Mouse (Mus musculus) hindbrain, embryonic 12.5 days (tissue): ENCODE measurements around the gene Zfp3. TPM values are rescaled to one million over a fixed set of nuclear protein-coding genes. Genes with fewer than 3 reads are reported as not detected.
"Not testable (repeated sequence)": the region's sequence is repeated elsewhere in the genome, so short reads cannot be mapped to it uniquely, and the experiment has no call there.

Experiments
- ATAC-seq: fragments of 200-750 bp; cut with Nextera tagmentation; 2 replicates; pipeline ENCODE4 v1.8.0; 2017; ENCODE audit warnings: moderate TSS enrichment; ENCODE audit not compliant: low FRiP score
- H3K27ac ChIP-seq: fragments of 300-500 bp; sonication (generic); 2 replicates; pipeline ENCODE4 v1.5.1; 2016; ENCODE audit warnings: mild to moderate bottlenecking
- H3K27me3 ChIP-seq: fragments of 300-500 bp; sonication (generic); 2 replicates; pipeline ENCODE4 v1.6.1; 2016; ENCODE audit warnings: mild to moderate bottlenecking
- H3K36me3 ChIP-seq: fragments of 300-500 bp; sonication (generic); 2 replicates; pipeline ENCODE4 v1.6.1; 2016; ENCODE audit warnings: mild to moderate bottlenecking
- H3K4me1 ChIP-seq: fragments of 300-500 bp; sonication (generic); 2 replicates; pipeline ENCODE4 v1.6.1; 2016
- H3K4me2 ChIP-seq: fragments of 300-500 bp; sonication (generic); replicated peaks from 2 replicates; pipeline ENCODE4 v1.6.1; 2016; ENCODE audit warnings: mild to moderate bottlenecking
- H3K4me3 ChIP-seq: fragments of 300-500 bp; sonication (generic); 2 replicates; pipeline ENCODE4 v1.5.1; 2016; ENCODE audit warnings: mild to moderate bottlenecking
- H3K9ac ChIP-seq: fragments of 300-500 bp; sonication (generic); 2 replicates; pipeline ENCODE4 v1.6.1; 2016; ENCODE audit warnings: mild to moderate bottlenecking, moderate library complexity
- H3K9me3 ChIP-seq: fragments of 300-500 bp; sonication (generic); replicated peaks from 2 replicates; pipeline ENCODE4 v1.6.1; 2016; ENCODE audit warnings: mild to moderate bottlenecking
- WGBS: fragments of 180-500 bp; shearing (Covaris S2); methylation state at CpG from one replicate; pipeline ENCODE4 v1.1.7; 2016; 5-methylcytosine and 5-hydroxymethylcytosine counted together
- polyA plus RNA-seq: library from polyadenylated mRNA; unstranded; fragments of >200 nt; fragmentation: Nextera tagmentation; extraction: Ambion mirVana; gene quantifications from 2 replicates; pipeline ENCODE4 v1.2.1, GENCODE M21; 2016

Zfp3 gene
- polyA plus RNA-seq, 1 experiment from 2014 or later, result 11.1 TPM

- Histone ChIP-seq H3K27ac (peak overlapping the region; percentile 80), H3K9ac (peak overlapping the region; percentile 82), H3K4me2 (peak overlapping the region; percentile 75), H3K9me3 (no peaks in the 10 kb centered on the region), H3K27me3 (no peaks in the 10 kb centered on the region), H3K4me1 (peaks cover 4% of the 10 kb centered on the region; the same call in 1 of the 2 replicates), H3K4me3 (peak overlapping the region; percentile 85), H3K36me3 (0 out of 2 replicates have a peak, but pooled peaks cover 4% of the 10 kb centered on the region)
- 37% methylated on average over 3 of the region's 3 CpGs for WGBS
- no peak for ATAC-seq
Measured at GRCm38 (mm10) chr11:70763582-70763935, 450 bp upstream of the Zfp3 start.

GRCm38 (mm10) chr11:70765776-70766445 is 1.9 kb downstream of the Zfp3 start:
- ATAC-seq, result no peak
- no peaks in the 10 kb centered on the region for H3K27me3 ChIP-seq
- peaks cover 7% of the 10 kb centered on the region for H3K36me3 ChIP-seq
- no peak overlapping the region for H3K9ac ChIP-seq
- H3K9me3 ChIP-seq, result no peaks in the 10 kb centered on the region
- WGBS, result 86% methylated on average over 16 of the region's 16 CpGs
- H3K4me2 ChIP-seq, result no peak overlapping the region
- H3K4me3 ChIP-seq, result no peak overlapping the region
- H3K4me1 ChIP-seq, result peaks cover 4% of the 10 kb centered on the region; the same call in 1 of the 2 replicates
- no peak overlapping the region for H3K27ac ChIP-seq

GRCm38 (mm10) chr11:70770804-70771203 is 6.8 kb downstream of the Zfp3 start:
- Histone ChIP-seq H3K27ac (no peak overlapping the region), H3K4me1 (no peaks in the 10 kb centered on the region), H3K4me2 (no peak overlapping the region), H3K36me3 (peaks cover 40% of the 10 kb centered on the region), H3K27me3 (no peaks in the 10 kb centered on the region), H3K9ac (no peak overlapping the region), H3K9me3 (no peaks in the 10 kb centered on the region), H3K4me3 (no peak overlapping the region)
- WGBS, result 83% methylated on average over 3 of the region's 3 CpGs
- ATAC-seq, result no peak

- H3K9me3 ChIP-seq, result no peaks in the 10 kb centered on the region
- H3K4me3 ChIP-seq, result no peak overlapping the region
- 0 out of 2 replicates have a peak overlapping the region, but pooled peaks have one; percentile 18 for H3K9ac ChIP-seq
- H3K27ac ChIP-seq, result no peak overlapping the region
- WGBS, result 26% methylated on average over 17 of the region's 17 CpGs
- no peaks in the 10 kb centered on the region for H3K27me3 ChIP-seq
- peak; percentile 67; the same call in 1 of the 2 replicates for ATAC-seq
- no peaks in the 10 kb centered on the region for H3K4me1 ChIP-seq
- H3K4me2 ChIP-seq, result no peak overlapping the region
- H3K36me3 ChIP-seq, result peaks cover 23% of the 10 kb centered on the region
Measured at GRCm38 (mm10) chr11:70776830-70777571, 13.0 kb downstream of the Zfp3 start.

- ATAC-seq, result no peak
- Histone ChIP-seq H3K36me3 (peaks cover 16% of the 10 kb centered on the region), H3K4me3 (no peak overlapping the region), H3K27ac (no peak overlapping the region), H3K4me1 (no peaks in the 10 kb centered on the region), H3K9me3 (no peaks in the 10 kb centered on the region), H3K27me3 (no peaks in the 10 kb centered on the region), H3K9ac (no peak overlapping the region), H3K4me2 (no peak overlapping the region)
- WGBS, result 71% methylated on average over 6 of the region's 6 CpGs
Measured at GRCm38 (mm10) chr11:70777634-70778033, 13.6 kb downstream of the Zfp3 start.

- H3K36me3 ChIP-seq, result peaks cover 14% of the 10 kb centered on the region; the same call in 1 of the 2 replicates
- 27% methylated on average over 6 of the region's 6 CpGs for WGBS
- not testable (repeated sequence) for ATAC-seq
Measured at GRCm38 (mm10) chr11:70778058-70778457, 14.0 kb downstream of the Zfp3 start.

GRCm38 (mm10) chr11:70785908-70786307 is 21.9 kb downstream of the Zfp3 start:
- H3K9me3 ChIP-seq, result no peaks in the 10 kb centered on the region
- H3K9ac ChIP-seq, result no peak overlapping the region
- H3K4me3 ChIP-seq, result no peak overlapping the region
- H3K4me1 ChIP-seq, result no peaks in the 10 kb centered on the region
- no peak overlapping the region for H3K27ac ChIP-seq
- ATAC-seq, result no peak
- H3K4me2 ChIP-seq, result no peak overlapping the region
- WGBS, result 66% methylated on average over 2 of the region's 2 CpGs
- H3K36me3 ChIP-seq, result no peaks in the 10 kb centered on the region
- no peaks in the 10 kb centered on the region for H3K27me3 ChIP-seq

More at GRCm38 (mm10) chr11:70778058-70778457, 14.0 kb downstream of the Zfp3 start:
- not testable (repeated sequence) for H3K27ac ChIP-seq, H3K27me3 ChIP-seq, H3K9ac ChIP-seq, H3K4me2 ChIP-seq, H3K4me3 ChIP-seq, H3K9me3 ChIP-seq, H3K4me1 ChIP-seq

- H3K4me2 ChIP-seq, result no peak overlapping the region
- H3K9ac ChIP-seq, result no peak overlapping the region
- 76% methylated on average over 11 of the region's 11 CpGs for WGBS
- no peaks in the 10 kb centered on the region for H3K9me3 ChIP-seq
- H3K4me1 ChIP-seq, result no peaks in the 10 kb centered on the region
- no peak overlapping the region for H3K4me3 ChIP-seq
- no peak overlapping the region for H3K27ac ChIP-seq
- H3K27me3 ChIP-seq, result no peaks in the 10 kb centered on the region
- no peaks in the 10 kb centered on the region for H3K36me3 ChIP-seq
- no peak for ATAC-seq
Measured at GRCm38 (mm10) chr11:70787052-70787451, 23.0 kb downstream of the Zfp3 start.

GRCm38 (mm10) chr11:70788972-70789655 is 25.1 kb downstream of the Zfp3 start:
- 91% methylated on average over 10 of the region's 10 CpGs for WGBS
- Histone ChIP-seq H3K4me1 (no peaks in the 10 kb centered on the region), H3K4me2 (no peak overlapping the region), H3K36me3 (no peaks in the 10 kb centered on the region), H3K27ac (no peak overlapping the region), H3K4me3 (no peak overlapping the region), H3K9me3 (no peaks in the 10 kb centered on the region), H3K9ac (no peak overlapping the region), H3K27me3 (no peaks in the 10 kb centered on the region)
- ATAC-seq, result no peak

GRCm38 (mm10) chr11:70790426-70790825 is 26.4 kb downstream of the Zfp3 start:
- no peak overlapping the region for H3K9ac ChIP-seq
- H3K4me2 ChIP-seq, result no peak overlapping the region
- H3K9me3 ChIP-seq, result no peaks in the 10 kb centered on the region
- H3K4me3 ChIP-seq, result no peak overlapping the region
- 81% methylated on average over 2 of the region's 2 CpGs for WGBS
- no peak overlapping the region for H3K27ac ChIP-seq
- no peaks in the 10 kb centered on the region for H3K36me3 ChIP-seq
- no peaks in the 10 kb centered on the region for H3K4me1 ChIP-seq
- no peaks in the 10 kb centered on the region for H3K27me3 ChIP-seq
- ATAC-seq, result no peak

GRCm38 (mm10) chr11:70790874-70791551 is 27.0 kb downstream of the Zfp3 start:
- Histone ChIP-seq H3K9me3 (no peaks in the 10 kb centered on the region), H3K4me2 (no peak overlapping the region), H3K27ac (no peak overlapping the region), H3K4me3 (no peak overlapping the region), H3K4me1 (no peaks in the 10 kb centered on the region), H3K36me3 (no peaks in the 10 kb centered on the region), H3K27me3 (no peaks in the 10 kb centered on the region), H3K9ac (no peak overlapping the region)
- no peak for ATAC-seq
- 79% methylated on average over 7 of the region's 7 CpGs for WGBS

DNA sequence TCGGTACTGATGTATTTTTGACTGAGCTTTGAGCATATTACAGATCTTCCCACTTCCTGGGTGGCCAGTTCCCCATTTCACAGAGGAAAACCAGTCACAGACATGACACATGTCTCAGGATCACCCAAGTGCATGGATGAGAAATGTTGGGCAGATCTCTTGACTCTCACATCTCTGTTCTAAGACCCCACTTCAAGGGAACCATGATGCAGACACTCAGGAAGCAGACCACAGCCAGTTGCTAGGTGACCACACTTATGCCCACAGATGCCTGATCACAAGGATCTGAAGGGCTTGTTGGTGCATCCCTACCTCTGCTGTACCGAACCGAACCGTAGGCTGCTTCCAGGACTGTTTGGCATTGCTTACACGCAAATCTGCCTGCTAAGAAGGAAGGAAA is 27.7 kb downstream of the Zfp3 start:
- Histone ChIP-seq H3K36me3 (no peaks in the 10 kb centered on the region), H3K9ac (no peak overlapping the region), H3K27me3 (no peaks in the 10 kb centered on the region), H3K9me3 (no peaks in the 10 kb centered on the region), H3K4me3 (no peak overlapping the region), H3K4me1 (no peaks in the 10 kb centered on the region), H3K4me2 (no peak overlapping the region), H3K27ac (no peak overlapping the region)
- ATAC-seq, result no peak
- WGBS, result 91% methylated on average over 5 of the region's 5 CpGs
